Mouse (Mus musculus) neural tube, embryonic 13.5 days (tissue): ENCODE data around the gene Vmp1. TPM values are rescaled to one million over a fixed set of nuclear protein-coding genes. Genes with fewer than 3 reads are reported as not detected.
A peak's percentile ranks its signal among the peaks of the same experiment; 100 is the strongest.

Source experiments
- ATAC-seq: fragments of 200-750 bp; cut with Nextera tagmentation; 2 replicates; pipeline ENCODE4 v1.8.0; 2017; ENCODE audit warnings: low read depth, mild to moderate bottlenecking, moderate TSS enrichment, moderate library complexity
- H3K27ac ChIP-seq: fragments of 300-500 bp; sonication (generic); replicated peaks from 2 replicates; pipeline ENCODE4 v1.5.1; 2015; ENCODE audit warnings: moderate library complexity, mild to moderate bottlenecking, inconsistent platforms
- H3K27me3 ChIP-seq: fragments of 300-500 bp; sonication (generic); 2 replicates; pipeline ENCODE4 v1.6.1; 2015; ENCODE audit warnings: mild to moderate bottlenecking, inconsistent platforms
- H3K36me3 ChIP-seq: fragments of 300-500 bp; sonication (generic); 2 replicates; pipeline ENCODE4 v1.6.1; 2015; ENCODE audit warnings: mild to moderate bottlenecking, inconsistent platforms
- H3K4me1 ChIP-seq: fragments of 300-500 bp; sonication (generic); replicated peaks from 2 replicates; pipeline ENCODE4 v1.6.1; 2015; ENCODE audit warnings: inconsistent platforms
- H3K4me2 ChIP-seq: fragments of 300-500 bp; sonication (generic); 2 replicates; pipeline ENCODE4 v1.6.1; 2015; ENCODE audit warnings: inconsistent platforms, mild to moderate bottlenecking, moderate library complexity
- H3K4me3 ChIP-seq: fragments of 300-500 bp; sonication (generic); 2 replicates; pipeline ENCODE4 v1.5.1; 2015; ENCODE audit warnings: mild to moderate bottlenecking, inconsistent platforms
- H3K9ac ChIP-seq: fragments of 300-500 bp; sonication (generic); 2 replicates; pipeline ENCODE4 v1.6.1; 2015; ENCODE audit warnings: moderate library complexity, mild to moderate bottlenecking, inconsistent platforms
- H3K9me3 ChIP-seq: fragments of 300-500 bp; sonication (generic); 2 replicates; pipeline ENCODE4 v1.6.1; 2016; ENCODE audit warnings: inconsistent platforms
- WGBS: fragments of 180-500 bp; shearing (Covaris S2); methylation state at CpG from one replicate; pipeline ENCODE4 v1.1.7; 2015; 5-methylcytosine and 5-hydroxymethylcytosine counted together
- polyA plus RNA-seq: library from polyadenylated mRNA; unstranded; fragments of >200 nt; fragmentation: Nextera tagmentation; extraction: Ambion mirVana; gene quantifications from 2 replicates; pipeline ENCODE4 v1.2.1, GENCODE M21; 2015

Vmp1 gene
- 108 and 121 TPM in 2 replicates for polyA plus RNA-seq

- Histone ChIP-seq H3K27me3 (no peaks in the 10 kb centered on the region), H3K4me2 (peak within 1 kb of the TSS; percentile 91), H3K27ac (peak within 1 kb of the TSS; percentile 92), H3K36me3 (peaks cover 3% of the 10 kb centered on the region; the same call in 1 of the 2 replicates), H3K4me1 (peaks cover 51% of the 10 kb centered on the region), H3K9ac (peak within 1 kb of the TSS; percentile 93), H3K9me3 (no peaks in the 10 kb centered on the region), H3K4me3 (peak within 1 kb of the TSS; percentile 89)
- under 1% methylated on average over 56 of the region's 56 CpGs for WGBS
- ATAC-seq: peak; percentile 97
Measured at GRCm38 (mm10) chr11:86683395-86684125, at the start of gene Vmp1, which contains the start of gene Ptrh2. Vmp1 (minus strand) TSS chr11:86683836. Ptrh2 (plus strand) TSS chr11:86683985.

- WGBS: 88% methylated on average over 2 of the region's 2 CpGs
- no peaks in the 10 kb centered on the region for H3K9me3 ChIP-seq
Measured at GRCm38 (mm10) chr11:86731443-86731842, 47.8 kb upstream of the Vmp1 start.

GRCm38 (mm10) chr11:86725607-86726006 lies 42.0 kb upstream of the Vmp1 start:
- Histone ChIP-seq H3K36me3 (peaks cover 64% of the 10 kb centered on the region), H3K4me2 (no peak overlapping the region), H3K4me3 (no peak overlapping the region), H3K4me1 (no peaks in the 10 kb centered on the region), H3K27me3 (no peaks in the 10 kb centered on the region), H3K9me3 (no peaks in the 10 kb centered on the region), H3K27ac (no peak overlapping the region), H3K9ac (no peak overlapping the region)
- ATAC-seq: no peak

More at GRCm38 (mm10) chr11:86731443-86731842, 47.8 kb upstream of the Vmp1 start:
- no peak overlapping the region for H3K9ac ChIP-seq
- H3K4me2 ChIP-seq: no peak overlapping the region
- no peak overlapping the region for H3K4me3 ChIP-seq
- H3K27me3 ChIP-seq: no peaks in the 10 kb centered on the region
- H3K4me1 ChIP-seq: no peaks in the 10 kb centered on the region
- no peak overlapping the region for H3K27ac ChIP-seq
- no peak for ATAC-seq
- H3K36me3 ChIP-seq: peaks cover 67% of the 10 kb centered on the region

- 93% methylated on average over 7 of the region's 7 CpGs for WGBS
- ATAC-seq: no peak
- Histone ChIP-seq H3K27ac (no peak overlapping the region), H3K4me2 (no peak overlapping the region), H3K9ac (no peak overlapping the region), H3K4me1 (no peaks in the 10 kb centered on the region), H3K9me3 (no peaks in the 10 kb centered on the region), H3K36me3 (peaks cover 66% of the 10 kb centered on the region), H3K4me3 (no peak overlapping the region), H3K27me3 (no peaks in the 10 kb centered on the region)
Measured at GRCm38 (mm10) chr11:86724982-86725381, 41.3 kb upstream of the Vmp1 start.

- no peak overlapping the region for H3K4me2 ChIP-seq
- no peak overlapping the region for H3K9ac ChIP-seq
- no peak overlapping the region for H3K27ac ChIP-seq
- no peak for ATAC-seq
- no peaks in the 10 kb centered on the region for H3K27me3 ChIP-seq
- H3K36me3 ChIP-seq: peaks cover 67% of the 10 kb centered on the region
- H3K9me3 ChIP-seq: no peaks in the 10 kb centered on the region
- no peak overlapping the region for H3K4me3 ChIP-seq
- no peaks in the 10 kb centered on the region for H3K4me1 ChIP-seq
- WGBS: 96% methylated on average over 3 of the region's 3 CpGs
Measured at GRCm38 (mm10) chr11:86724004-86724403, 40.4 kb upstream of the Vmp1 start.

- no peak overlapping the region for H3K27ac ChIP-seq
- H3K4me3 ChIP-seq: no peak overlapping the region
- no peaks in the 10 kb centered on the region for H3K4me1 ChIP-seq
- H3K9ac ChIP-seq: no peak overlapping the region
- no peak for ATAC-seq
- H3K9me3 ChIP-seq: no peaks in the 10 kb centered on the region
- no peaks in the 10 kb centered on the region for H3K27me3 ChIP-seq
- 91% methylated on average over 8 of the region's 8 CpGs for WGBS
- peaks cover 68% of the 10 kb centered on the region for H3K36me3 ChIP-seq
- H3K4me2 ChIP-seq: no peak overlapping the region
Measured at GRCm38 (mm10) chr11:86719390-86719789, 35.8 kb upstream of the Vmp1 start.

- no peak overlapping the region for H3K4me2 ChIP-seq
- WGBS: 96% methylated on average over 3 of the region's 3 CpGs
Measured at GRCm38 (mm10) chr11:86718369-86718768, 34.7 kb upstream of the Vmp1 start.

GRCm38 (mm10) chr11:86717306-86718065 lies 33.9 kb upstream of the Vmp1 start:
- Histone ChIP-seq H3K9ac (no peak overlapping the region), H3K27ac (no peak overlapping the region), H3K4me1 (no peaks in the 10 kb centered on the region), H3K4me2 (no peak overlapping the region), H3K27me3 (no peaks in the 10 kb centered on the region), H3K9me3 (no peaks in the 10 kb centered on the region), H3K4me3 (no peak overlapping the region), H3K36me3 (peaks cover 63% of the 10 kb centered on the region)
- WGBS: 93% methylated on average over 6 of the region's 6 CpGs
- ATAC-seq: no peak

More at GRCm38 (mm10) chr11:86718369-86718768, 34.7 kb upstream of the Vmp1 start:
- no peaks in the 10 kb centered on the region for H3K9me3 ChIP-seq
- H3K9ac ChIP-seq: no peak overlapping the region
- ATAC-seq: no peak
- H3K4me3 ChIP-seq: no peak overlapping the region
- peaks cover 62% of the 10 kb centered on the region for H3K36me3 ChIP-seq
- no peaks in the 10 kb centered on the region for H3K4me1 ChIP-seq
- no peaks in the 10 kb centered on the region for H3K27me3 ChIP-seq
- H3K27ac ChIP-seq: no peak overlapping the region

- Histone ChIP-seq H3K4me2 (no peak overlapping the region), H3K27ac (no peak overlapping the region), H3K9me3 (no peaks in the 10 kb centered on the region), H3K9ac (no peak overlapping the region), H3K36me3 (peaks cover 70% of the 10 kb centered on the region), H3K27me3 (no peaks in the 10 kb centered on the region), H3K4me1 (no peaks in the 10 kb centered on the region), H3K4me3 (no peak overlapping the region)
- ATAC-seq: no peak
Measured at GRCm38 (mm10) chr11:86714606-86715005, 31.0 kb upstream of the Vmp1 start.

GRCm38 (mm10) chr11:86701151-86701550 lies 17.5 kb upstream of the Vmp1 start:
- no peaks in the 10 kb centered on the region for H3K27me3 ChIP-seq
- ATAC-seq: no peak
- no peak overlapping the region for H3K27ac ChIP-seq
- no peaks in the 10 kb centered on the region for H3K4me1 ChIP-seq
- 95% methylated on average over 4 of the region's 4 CpGs for WGBS
- no peak overlapping the region for H3K9ac ChIP-seq
- no peak overlapping the region for H3K4me3 ChIP-seq
- H3K36me3 ChIP-seq: peaks cover 87% of the 10 kb centered on the region
- H3K9me3 ChIP-seq: no peaks in the 10 kb centered on the region
- H3K4me2 ChIP-seq: no peak overlapping the region

- H3K9ac ChIP-seq: no peak overlapping the region
- no peaks in the 10 kb centered on the region for H3K4me1 ChIP-seq
- 66% methylated on average over 4 of the region's 4 CpGs for WGBS
- no peaks in the 10 kb centered on the region for H3K27me3 ChIP-seq
- no peak overlapping the region for H3K27ac ChIP-seq
- H3K4me2 ChIP-seq: no peak overlapping the region
- H3K4me3 ChIP-seq: no peak overlapping the region
- H3K36me3 ChIP-seq: peaks cover 78% of the 10 kb centered on the region
- H3K9me3 ChIP-seq: no peaks in the 10 kb centered on the region
- no peak for ATAC-seq
Measured at GRCm38 (mm10) chr11:86695461-86695860, 11.8 kb upstream of the Vmp1 start.

- H3K9ac ChIP-seq: no peak overlapping the region
- H3K36me3 ChIP-seq: peaks cover 70% of the 10 kb centered on the region
- H3K9me3 ChIP-seq: no peaks in the 10 kb centered on the region
- H3K4me3 ChIP-seq: no peak overlapping the region
- 90% methylated on average over 2 of the region's 2 CpGs for WGBS
- H3K4me2 ChIP-seq: no peak overlapping the region
- H3K27ac ChIP-seq: no peak overlapping the region
- H3K27me3 ChIP-seq: no peaks in the 10 kb centered on the region
- peaks cover 1% of the 10 kb centered on the region; the same call in 1 of the 2 replicates for H3K4me1 ChIP-seq
- no peak for ATAC-seq
Measured at GRCm38 (mm10) chr11:86692546-86692945, 8.9 kb upstream of the Vmp1 start.
